Mouse (Mus musculus) urinary bladder, postnatal 10 days (tissue): Measurements from ENCODE around the gene Pgpep1l.
"Not testable (repeated sequence)": the region's sequence is repeated elsewhere in the genome, so short reads cannot be mapped to it uniquely, and the experiment has no call there.

Experiments
- DNase-seq: peaks from one replicate; pipeline ENCODE4 v3.0.0; 2022; ENCODE audit warnings: low spot score

The Pgpep1l gene

GRCm38 (mm10) chr7:68282304-68283132 is 18.5 kb upstream of the Pgpep1l start:
- DNase-seq = no peak

- no peak for DNase-seq
Observed at GRCm38 (mm10) chr7:68281341-68281740, 17.3 kb upstream of the Pgpep1l start.

DNA sequence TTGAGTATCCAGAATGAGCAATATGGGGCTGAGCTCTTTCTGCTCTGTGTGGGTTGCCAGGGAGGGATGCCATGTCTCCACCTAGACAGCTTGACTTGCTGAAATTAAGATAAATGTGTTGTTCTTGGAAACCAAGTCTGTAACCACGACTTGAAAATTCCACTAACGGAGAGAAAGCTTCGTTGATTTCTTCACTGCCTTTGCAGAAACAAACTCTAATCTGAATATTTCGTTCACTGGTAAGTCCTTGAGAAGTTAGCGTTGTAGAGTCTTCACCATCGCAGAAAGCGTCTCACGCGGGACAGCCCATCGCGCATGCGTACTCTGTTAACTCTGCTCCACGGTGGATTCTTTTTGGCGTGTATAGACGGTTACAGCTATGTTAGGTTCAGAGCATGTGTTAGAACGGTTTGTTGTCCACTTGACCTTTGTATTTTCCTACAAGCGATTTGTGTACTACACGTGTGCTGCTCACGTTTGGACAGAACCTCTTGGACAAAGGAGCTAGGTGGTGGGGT is 16.4 kb upstream of the Pgpep1l start:
- DNase-seq = no peak

DNA sequence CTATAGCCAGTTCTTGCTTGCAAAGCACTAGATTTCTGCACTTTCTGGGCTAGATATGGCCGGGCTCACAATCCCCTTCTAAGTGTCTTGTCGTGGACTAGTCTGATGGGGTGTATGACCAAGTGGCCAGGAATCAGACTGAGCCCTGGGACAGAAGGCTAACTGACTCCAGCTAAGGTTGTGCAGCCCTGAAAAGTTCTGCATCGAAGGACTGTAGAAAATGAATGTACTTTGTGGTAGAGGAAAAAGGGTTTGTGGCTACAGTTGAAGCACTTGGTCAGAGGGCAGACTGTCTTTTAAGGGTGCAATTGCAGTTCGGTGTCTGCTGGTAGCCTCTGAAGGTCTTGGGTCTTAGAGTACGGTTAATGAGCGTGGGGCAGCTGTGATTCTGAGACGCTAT is 15.4 kb upstream of the Pgpep1l start:
- DNase-seq = no peak

GRCm38 (mm10) chr7:68278908-68279307 is 14.9 kb upstream of the Pgpep1l start:
- DNase-seq = no peak

DNA sequence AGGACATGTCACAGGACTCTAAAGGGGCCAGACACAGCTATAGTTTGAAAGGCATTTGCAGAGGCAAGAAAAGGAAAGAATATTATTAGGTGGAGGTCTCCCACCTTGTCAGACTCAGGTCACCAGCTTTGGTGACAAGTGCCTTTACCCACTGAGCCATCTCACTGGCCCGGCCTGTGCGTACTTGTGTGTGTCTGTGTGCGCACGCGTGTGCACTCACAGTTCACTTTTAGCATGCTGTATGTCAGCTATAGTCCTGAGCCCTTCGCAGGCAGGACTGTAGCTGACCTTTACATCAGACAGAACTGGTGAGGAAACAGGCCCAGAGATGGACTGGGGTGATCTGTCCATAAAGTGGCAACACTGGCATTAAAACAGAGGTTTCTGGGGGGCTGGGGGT is 14.4 kb upstream of the Pgpep1l start:
- DNase-seq = no peak

GRCm38 (mm10) chr7:68277897-68278270 is 13.9 kb upstream of the Pgpep1l start:
- no peak for DNase-seq

DNA sequence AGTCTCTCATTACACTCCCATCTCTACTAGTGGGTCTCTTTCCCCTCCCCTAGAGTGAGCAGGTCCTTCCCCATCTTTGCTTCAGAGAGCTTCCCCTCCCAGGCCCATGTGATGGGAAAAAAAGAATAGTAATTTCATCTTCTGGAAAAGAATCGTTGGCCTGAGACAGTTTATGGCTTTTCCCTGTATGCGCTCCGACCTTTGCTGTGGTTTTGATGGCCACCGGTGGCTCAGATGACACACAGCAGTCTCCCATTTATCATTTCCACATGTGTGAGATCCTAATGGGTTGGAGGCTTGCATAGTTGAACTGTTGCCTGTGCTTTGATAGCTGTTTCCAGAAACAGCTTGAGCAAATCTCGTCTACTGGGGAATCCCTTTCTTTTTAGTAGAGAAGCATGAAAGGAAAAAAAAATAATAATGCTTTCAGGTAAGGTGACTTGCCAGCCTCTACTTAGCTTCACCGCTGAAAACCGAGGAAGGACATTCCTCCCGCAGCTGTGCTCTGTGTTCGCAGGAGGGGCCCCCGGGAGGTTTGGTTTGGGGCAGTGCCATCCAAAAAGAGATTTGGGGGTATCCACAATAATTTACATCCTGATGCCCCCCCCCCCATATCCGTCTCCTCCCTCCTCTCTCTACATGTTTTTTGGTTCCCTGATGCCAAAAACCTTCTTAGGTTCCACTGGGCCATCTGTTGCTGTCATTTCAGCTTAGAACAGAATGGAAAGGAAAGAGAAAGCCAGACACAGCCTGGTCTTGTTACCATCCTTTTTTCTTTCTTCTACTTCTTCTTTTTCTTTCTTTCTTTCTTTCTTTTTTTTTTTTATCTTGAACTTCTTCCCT is 13.2 kb upstream of the Pgpep1l start:
- no peak for DNase-seq

GRCm38 (mm10) chr7:68275838-68276731 is 12.1 kb upstream of the Pgpep1l start:
- DNase-seq = no peak

DNA sequence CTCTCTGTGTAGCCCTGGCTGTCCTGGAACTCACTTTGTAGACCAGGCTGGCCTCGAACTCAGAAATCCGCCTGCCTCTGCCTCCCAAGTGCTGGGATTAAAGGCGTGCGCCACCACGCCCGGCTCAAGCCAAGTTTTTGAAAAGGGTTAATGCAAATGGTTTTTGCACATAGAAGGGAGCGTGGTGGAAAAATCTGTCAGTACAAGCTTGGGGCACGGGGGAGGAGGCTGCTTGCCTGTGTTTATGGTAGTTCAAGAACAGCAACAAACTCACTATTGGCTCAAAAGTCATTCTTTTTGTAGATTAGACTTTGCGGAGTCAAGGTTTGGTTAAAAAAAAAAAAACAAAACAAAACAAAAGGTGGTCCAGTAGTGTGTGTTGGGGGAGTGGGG is 11.4 kb upstream of the Pgpep1l start:
- not testable (repeated sequence) for DNase-seq

GRCm38 (mm10) chr7:68274951-68275350 is 10.9 kb upstream of the Pgpep1l start:
- DNase-seq = no peak

DNA sequence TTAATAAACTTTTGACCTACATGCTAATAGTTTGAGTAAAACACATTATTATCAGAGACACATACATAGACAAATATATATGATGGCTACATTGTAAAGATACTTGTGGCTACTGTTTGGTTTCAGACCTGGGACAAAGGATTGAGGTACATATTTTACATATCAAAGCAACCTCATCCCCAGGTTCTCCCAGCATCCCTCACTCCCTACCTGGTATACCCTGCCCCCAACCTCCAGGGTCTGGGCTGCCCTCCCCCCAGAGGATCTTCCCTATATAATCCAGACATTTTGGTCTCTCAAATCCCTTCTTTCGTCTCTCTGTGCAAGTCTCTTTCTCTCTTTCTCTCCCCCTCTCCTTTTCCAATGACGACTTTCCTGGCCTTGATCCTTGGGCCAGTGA is 10.2 kb upstream of the Pgpep1l start:
- DNase-seq = no peak

DNA sequence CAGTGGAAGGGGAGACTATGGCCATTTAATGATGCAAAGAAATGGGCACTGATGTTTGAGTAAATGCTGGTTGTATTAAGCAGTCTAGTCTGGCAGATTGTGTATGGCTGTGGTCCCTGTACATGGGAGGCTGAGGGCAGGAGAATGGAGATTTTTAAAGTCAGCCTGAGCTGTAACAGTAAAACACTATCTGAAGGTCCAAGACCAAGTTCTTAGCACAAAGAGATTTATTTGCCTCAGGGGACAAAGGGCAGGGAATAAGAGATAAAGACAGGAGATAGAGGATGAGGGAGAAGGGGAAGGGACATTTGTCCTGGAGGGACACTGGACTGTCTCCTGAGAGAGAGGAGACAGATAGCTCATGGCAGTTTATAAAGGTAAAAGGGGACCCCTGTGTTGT is 9.5 kb upstream of the Pgpep1l start, which contains the start of gene Fam169b:
TSS of gene Fam169b (plus strand) at position 325 of the 400 bp plus-strand sequence.
- no peak for DNase-seq

DNA sequence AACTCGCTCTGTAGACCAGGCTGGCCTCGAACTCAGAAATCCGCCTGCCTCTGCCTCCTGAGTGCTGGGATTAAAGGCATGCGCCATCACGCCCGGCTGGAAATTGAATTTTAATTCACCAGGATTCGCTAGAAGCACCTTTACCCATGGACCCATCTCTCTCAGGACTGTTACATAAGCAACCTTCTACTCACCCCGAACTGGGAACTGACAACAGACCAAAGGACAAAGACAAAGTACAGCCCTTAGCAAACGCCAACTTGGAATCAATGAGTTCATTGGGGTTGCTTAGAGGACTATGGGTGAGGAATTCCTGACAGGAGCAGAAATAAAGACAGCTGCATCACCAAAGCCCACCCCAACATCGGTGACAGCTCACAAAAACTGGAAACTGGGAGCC is 8.6 kb upstream of the Pgpep1l start:
- DNase-seq = no peak

- no peak for DNase-seq
Observed at GRCm38 (mm10) chr7:68271816-68272215, 7.8 kb upstream of the Pgpep1l start.

GRCm38 (mm10) chr7:68270551-68270950 is 6.5 kb upstream of the Pgpep1l start:
- DNase-seq = no peak

- no peak for DNase-seq
Observed at GRCm38 (mm10) chr7:68266691-68267090, 2.7 kb upstream of the Pgpep1l start.

DNA sequence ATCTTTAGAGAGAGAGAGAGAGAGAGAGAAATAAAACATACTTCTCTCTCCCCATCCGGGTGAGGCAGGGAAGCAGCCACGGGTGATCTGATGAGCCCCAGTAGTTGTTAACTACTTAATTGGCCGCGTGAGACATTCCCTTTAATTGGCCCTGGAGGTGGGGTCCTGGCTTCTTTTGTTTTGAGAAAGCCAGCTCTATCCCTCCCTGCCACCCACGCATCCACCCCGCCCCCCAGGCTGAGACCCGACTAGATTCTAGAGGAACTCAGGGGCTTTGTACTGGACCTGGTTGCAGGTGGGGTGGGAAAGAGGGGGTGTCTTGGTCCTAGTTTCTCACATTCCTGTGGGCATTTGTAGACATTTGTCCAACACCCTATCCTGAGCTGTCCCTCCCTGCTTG is 1.4 kb upstream of the Pgpep1l start:
- DNase-seq = no peak

DNA sequence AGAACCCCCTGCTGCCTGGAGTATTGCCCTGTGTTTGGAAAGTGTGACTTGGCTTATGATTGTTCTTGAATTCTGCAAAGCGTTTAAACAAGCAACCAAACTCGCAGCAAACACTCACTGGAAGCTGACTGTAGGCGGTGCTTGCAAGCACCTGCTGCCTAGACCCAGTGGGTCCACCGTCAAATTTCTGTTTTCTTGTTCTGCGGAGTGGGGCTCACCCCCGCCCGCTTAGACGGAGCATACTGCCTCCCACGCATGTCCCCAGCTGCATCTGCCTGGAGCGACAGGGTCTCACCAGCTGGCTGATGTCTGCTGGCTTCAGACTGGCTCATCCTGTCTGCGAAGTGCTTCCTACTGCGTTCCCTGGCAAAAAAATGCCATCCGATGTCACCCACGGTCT is 498 bp upstream of the Pgpep1l start:
- DNase-seq = no peak

DNA sequence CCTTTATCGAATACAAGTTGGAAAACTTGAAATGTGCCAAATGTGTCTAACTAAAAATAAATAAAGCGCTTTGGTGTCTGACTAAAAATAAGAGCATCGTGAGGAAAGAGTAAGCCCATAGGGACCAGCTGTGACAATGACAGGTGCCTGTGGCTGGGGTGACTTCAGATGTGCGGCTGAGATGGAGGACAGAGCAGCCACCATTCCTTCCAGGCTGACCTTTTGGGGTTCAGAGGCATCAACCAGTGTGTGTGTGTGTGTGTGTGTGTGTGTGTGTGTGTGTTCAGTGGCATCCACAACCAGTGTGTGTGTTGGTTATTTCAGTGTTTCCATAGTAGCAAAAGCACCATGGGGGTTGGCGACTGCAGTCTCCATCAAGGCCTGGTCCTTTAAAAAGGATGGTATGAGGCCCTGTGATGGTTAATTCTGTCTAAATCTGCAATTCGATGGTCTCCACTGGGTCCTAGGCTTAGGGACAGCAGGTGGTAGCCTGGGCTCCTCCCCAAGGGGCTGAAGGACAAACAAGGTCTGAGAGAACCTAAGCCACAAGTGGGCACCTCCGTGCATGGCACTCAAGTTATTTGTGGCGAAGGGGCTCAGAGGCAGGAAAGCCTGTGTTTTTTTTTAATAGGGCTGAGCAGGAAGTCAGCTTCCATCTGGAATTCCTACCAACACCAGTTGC is 546 bp downstream of the Pgpep1l start:
- no peak for DNase-seq

- no peak for DNase-seq
Observed at GRCm38 (mm10) chr7:68262612-68263200, 1.3 kb downstream of the Pgpep1l start.
